Mouse (Mus musculus): ENCODE measurements around the gene Unc13d. TPM values are rescaled to one million over a fixed set of nuclear protein-coding genes. Genes with fewer than 3 reads are reported as not detected.

Unc13d gene
- polyA plus RNA-seq, 1 experiment from 2014 or later: 2.9 TPM

DNA sequence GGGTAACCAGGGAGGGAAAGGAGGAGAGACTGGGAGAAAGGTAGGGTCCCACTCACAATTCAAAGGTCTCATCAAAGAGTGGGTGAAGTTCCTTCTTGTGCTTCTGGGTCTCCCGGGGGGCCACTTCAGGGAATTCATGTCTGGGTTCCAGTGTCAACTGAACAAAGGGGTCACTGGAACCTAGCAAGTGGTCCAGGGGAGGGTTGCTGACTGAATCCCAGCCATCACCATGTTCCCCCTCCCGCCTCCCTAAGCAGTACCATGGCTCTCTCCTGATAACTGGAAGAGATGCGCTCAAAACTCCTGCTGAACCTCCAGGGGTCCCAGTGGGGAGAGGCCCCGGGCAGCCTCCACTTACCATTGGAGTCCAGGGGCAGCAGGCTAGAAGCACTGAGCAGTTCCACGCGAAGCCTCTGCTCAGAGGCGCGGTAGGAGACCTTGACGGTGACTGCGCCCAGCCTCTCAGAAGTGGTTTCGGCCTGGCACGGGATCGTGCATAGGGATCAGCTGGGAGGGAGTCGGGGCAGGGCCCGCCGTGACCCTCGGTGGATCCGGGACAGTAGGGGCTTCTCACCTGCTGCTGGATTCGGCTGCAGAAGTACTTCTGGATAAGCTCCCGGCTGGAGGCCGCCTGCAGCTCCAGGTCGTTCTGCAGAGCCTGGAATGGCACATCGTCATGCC lies 13.4 kb downstream of the Unc13d start:
- Histone ChIP-seq H3K27ac (replicated peaks) (no peak overlapping the region; the same call in 1 of the 2 replicates), H3K4me3 (no peak overlapping the region), H3K4me1 (peaks cover 17% of the 10 kb centered on the region; the same call in 1 of the 2 replicates), H3K36me3 (replicated peaks) (peaks cover 42% of the 10 kb centered on the region), H3K27me3 (replicated peaks; ENCODE audit: low read depth, poor library complexity, severe bottlenecking) (no peaks in the 10 kb centered on the region), H3K9me3 (no peaks in the 10 kb centered on the region)
- WGBS: 65% methylated on average over 23 of the region's 23 CpGs
- no peak for DNase-seq (ENCODE audit: low spot score)

DNA sequence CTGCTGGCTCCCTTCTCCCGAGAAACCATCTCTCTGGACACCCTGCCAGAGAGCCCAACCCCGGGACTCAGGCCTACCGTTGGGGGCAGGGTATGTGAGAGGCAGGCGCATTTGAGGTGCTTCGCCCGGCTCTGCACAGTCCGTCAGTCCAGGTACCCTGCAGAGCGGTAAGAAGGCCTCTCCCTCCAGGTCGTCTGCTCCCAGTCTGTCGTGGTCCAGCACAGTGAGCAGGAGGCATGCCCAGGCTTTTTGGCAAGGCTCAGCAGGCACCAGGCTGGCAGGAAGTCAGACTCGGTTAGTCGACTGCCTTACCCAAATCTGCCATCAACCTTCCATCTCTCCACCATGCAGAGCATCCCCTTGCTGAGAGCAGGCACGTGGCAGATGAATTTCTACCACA lies 14.2 kb downstream of the Unc13d start:
- Histone ChIP-seq H3K4me3 (no peak overlapping the region), H3K36me3 (replicated peaks) (peaks cover 50% of the 10 kb centered on the region), H3K4me1 (peaks cover 17% of the 10 kb centered on the region; the same call in 1 of the 2 replicates), H3K9me3 (no peaks in the 10 kb centered on the region), H3K27me3 (replicated peaks; ENCODE audit: low read depth, poor library complexity, severe bottlenecking) (no peaks in the 10 kb centered on the region), H3K27ac (replicated peaks) (peak overlapping the region; percentile 40)
- no peak for DNase-seq (ENCODE audit: low spot score)
- WGBS: 66% methylated on average over 13 of the region's 13 CpGs

DNA sequence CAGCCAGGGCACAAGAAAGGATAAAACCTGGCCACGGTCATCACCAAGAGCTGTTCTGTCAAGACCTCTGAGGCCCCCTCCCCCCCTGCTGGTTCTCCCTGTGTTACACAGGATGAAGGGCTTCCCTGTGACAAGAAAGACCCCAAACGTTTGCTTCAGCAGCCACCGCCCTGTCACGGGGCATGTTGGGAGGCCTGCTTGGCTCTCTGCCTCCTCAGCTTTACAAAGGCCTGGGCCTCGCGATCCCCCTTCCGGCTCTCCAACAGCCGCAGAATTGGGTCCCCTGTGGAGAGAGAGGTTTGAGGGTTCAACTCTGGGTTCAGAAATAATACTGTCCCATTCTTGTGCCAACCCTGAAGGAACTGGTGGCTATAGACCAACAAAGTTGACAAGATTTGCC lies 15.2 kb downstream of the Unc13d start:
- Histone ChIP-seq H3K27ac (replicated peaks) (no peak overlapping the region), H3K9me3 (no peaks in the 10 kb centered on the region), H3K4me1 (peaks cover 17% of the 10 kb centered on the region; the same call in 1 of the 2 replicates), H3K36me3 (replicated peaks) (peaks cover 60% of the 10 kb centered on the region), H3K4me3 (no peak overlapping the region), H3K27me3 (replicated peaks; ENCODE audit: low read depth, poor library complexity, severe bottlenecking) (no peaks in the 10 kb centered on the region)
- WGBS: 67% methylated on average over 8 of the region's 8 CpGs
- DNase-seq (ENCODE audit: low spot score): no peak

DNA sequence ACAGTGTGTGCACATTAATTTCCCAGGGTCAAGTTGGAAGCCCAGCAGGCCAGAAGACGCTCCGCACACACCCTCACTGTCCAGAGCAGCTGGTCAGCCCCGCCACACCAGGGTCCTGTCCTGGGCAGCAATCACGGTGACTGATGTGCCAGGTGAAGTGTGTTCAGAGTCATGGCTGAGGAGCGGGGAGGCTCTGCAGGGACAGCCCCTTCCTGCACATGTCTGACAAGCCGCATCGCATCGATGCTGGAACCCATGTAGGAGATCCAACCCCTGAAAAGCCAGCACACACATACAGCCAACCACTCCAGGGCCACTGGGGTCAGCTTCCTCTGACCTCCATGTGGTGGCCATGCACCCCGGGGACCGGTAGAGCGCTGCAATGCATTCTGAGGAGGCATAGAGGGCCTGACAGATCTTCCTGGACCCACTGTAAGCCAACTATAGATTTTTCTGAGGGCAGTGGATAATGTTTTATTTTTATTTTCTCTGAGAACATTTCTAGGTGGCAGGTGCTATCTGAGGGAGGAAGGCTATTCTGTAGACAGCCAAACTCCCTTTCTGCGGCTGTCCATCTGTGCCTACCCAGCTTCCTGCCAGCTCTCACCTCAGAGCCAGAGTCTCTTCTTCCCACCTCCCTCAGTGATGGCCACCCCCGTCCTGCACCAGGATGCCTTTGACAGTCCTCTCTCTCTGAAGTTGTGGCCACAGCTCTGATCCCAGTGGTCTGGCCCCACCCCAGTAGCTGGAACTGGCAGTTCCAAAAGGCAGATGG lies 15.9 kb downstream of the Unc13d start:
- WGBS: 87% methylated on average over 13 of the region's 13 CpGs
- Histone ChIP-seq H3K9me3 (no peaks in the 10 kb centered on the region), H3K4me1 (peaks cover 15% of the 10 kb centered on the region; the same call in 1 of the 2 replicates), H3K27ac (replicated peaks) (no peak overlapping the region), H3K36me3 (replicated peaks) (peaks cover 67% of the 10 kb centered on the region), H3K4me3 (no peak overlapping the region), H3K27me3 (replicated peaks; ENCODE audit: low read depth, poor library complexity, severe bottlenecking) (no peaks in the 10 kb centered on the region)
- DNase-seq (ENCODE audit: low spot score): no peak

DNA sequence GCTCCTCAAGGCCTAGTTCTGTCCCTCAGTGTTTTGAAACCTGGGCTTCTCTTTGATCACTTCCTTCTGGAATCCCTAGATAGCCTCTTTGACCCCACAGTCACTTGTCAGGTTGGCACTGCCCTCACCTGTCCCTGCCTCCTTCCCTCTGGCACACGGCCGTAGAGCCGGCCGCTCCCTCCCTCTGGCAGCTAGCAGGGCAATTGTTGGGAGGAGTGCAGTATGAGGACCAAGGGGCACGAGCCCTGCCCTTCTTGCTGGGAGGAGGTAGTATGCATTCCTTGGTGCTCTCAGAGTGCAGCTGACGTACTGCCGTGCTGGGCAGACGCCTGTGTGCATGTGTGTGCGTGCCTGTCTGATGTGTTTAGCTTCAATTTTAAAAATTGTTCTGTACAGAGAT lies 17.2 kb downstream of the Unc13d start:
- no peaks in the 10 kb centered on the region for H3K9me3 ChIP-seq
- H3K27ac ChIP-seq (replicated peaks): no peak overlapping the region
- peaks cover 14% of the 10 kb centered on the region; the same call in 1 of the 2 replicates for H3K4me1 ChIP-seq
- 88% methylated on average over 9 of the region's 9 CpGs for WGBS
- H3K27me3 ChIP-seq (replicated peaks; ENCODE audit: low read depth, poor library complexity, severe bottlenecking): no peaks in the 10 kb centered on the region
- DNase-seq (ENCODE audit: low spot score): no peak
- no peak overlapping the region for H3K4me3 ChIP-seq
- H3K36me3 ChIP-seq (replicated peaks): peaks cover 79% of the 10 kb centered on the region

DNA sequence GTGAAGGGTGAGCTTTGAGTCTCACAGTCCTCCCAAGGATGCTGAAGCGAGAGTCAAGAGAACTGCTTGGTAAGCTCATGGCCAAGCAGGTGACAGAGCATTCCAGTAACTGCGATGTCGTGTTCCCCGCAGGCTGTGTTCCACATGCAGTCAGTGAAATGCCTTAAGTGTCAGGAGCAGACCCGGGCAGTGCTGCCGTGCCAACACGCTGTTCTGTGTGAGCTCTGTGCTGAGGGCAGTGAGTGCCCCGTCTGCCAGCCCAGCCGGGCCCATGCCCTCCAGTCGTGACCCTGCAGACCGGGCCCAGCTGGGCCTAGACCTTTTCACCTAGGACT lies 18.1 kb downstream of the Unc13d start:
- no peaks in the 10 kb centered on the region for H3K27me3 ChIP-seq (replicated peaks; ENCODE audit: low read depth, poor library complexity, severe bottlenecking)
- no peak overlapping the region for H3K4me3 ChIP-seq
- no peak overlapping the region for H3K27ac ChIP-seq (replicated peaks)
- WGBS: 94% methylated on average over 11 of the region's 11 CpGs
- H3K4me1 ChIP-seq: peaks cover 13% of the 10 kb centered on the region; the same call in 1 of the 2 replicates
- no peaks in the 10 kb centered on the region for H3K9me3 ChIP-seq
- DNase-seq (ENCODE audit: low spot score): no peak
- H3K36me3 ChIP-seq (replicated peaks): peaks cover 89% of the 10 kb centered on the region

DNA sequence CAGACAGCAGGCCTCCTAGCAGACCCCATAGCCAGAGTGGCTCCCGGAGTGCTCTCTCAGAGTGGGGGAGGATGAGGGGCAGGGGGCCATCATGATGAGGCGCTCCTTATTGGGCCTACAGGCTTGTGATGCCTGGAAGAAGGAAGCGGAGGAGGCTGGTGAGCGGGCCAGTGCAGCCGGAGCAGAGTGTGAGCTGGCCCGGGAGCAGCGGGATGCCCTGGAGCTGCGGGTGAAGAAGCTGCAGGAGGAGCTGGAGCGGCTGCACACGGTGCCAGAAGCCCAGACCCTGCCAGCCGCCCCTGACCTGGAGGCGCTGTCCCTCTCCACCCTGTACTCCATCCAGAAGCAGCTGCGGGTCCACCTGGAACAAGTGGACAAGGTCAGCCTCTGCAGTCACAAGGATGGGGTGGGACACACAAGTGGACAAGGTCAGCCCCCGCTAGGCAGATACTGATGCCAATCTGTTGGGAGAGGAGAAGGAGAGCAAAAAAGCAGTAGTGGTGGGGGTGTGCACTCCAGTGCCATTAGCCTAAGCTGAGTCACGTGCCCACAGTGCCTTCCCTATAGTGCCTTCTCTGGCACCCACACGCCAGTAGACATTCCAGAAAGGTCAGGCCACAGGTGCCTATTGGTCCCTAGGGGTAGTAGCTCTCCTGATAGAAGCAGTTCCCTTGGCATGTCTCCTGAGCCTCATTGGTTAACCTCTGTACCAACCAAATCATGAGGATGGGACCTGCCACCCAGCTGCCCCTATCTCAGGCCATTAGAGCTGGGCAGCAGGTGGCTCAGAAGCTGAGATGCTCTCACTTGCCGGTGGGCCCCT lies 18.7 kb downstream of the Unc13d start:
- Histone ChIP-seq H3K36me3 (replicated peaks) (peaks cover 95% of the 10 kb centered on the region), H3K4me3 (0 out of 2 replicates have a peak overlapping the region, but pooled peaks have one; percentile 2), H3K4me1 (peaks cover 9% of the 10 kb centered on the region; the same call in 1 of the 2 replicates), H3K27ac (replicated peaks) (no peak overlapping the region), H3K27me3 (replicated peaks; ENCODE audit: low read depth, poor library complexity, severe bottlenecking) (no peaks in the 10 kb centered on the region), H3K9me3 (no peaks in the 10 kb centered on the region)
- 90% methylated on average over 17 of the region's 17 CpGs for WGBS
- no peak for DNase-seq (ENCODE audit: low spot score)

DNA sequence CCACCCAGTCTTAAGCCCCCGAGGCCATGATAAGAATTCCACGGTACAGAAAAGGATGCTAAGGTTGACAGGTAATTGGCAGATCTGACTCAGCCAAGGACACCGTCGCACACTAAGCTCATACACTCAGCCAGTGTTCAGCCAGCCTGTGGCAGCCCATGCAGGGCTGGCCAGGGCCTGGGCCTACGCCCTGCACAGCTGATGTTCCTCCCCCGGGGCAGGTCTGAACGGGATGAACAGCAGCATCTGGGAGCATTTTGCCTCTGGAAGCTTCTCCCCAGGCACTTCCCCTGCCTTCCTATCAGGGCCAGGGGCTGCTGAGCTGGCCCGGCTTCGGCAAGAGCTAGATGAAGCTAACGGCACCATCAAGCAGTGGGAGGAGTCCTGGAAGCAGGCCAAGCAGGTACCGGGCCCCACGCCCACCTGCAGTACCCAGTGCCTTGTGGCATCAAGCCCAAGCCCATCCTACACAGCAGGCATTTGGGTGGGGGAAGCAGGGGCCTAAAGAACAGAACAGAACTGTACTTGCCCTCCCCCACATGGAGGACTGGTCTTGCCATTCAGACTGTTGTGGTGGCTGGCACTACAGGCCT lies 19.6 kb downstream of the Unc13d start:
- DNase-seq (ENCODE audit: low spot score): no peak
- Histone ChIP-seq H3K4me1 (0 out of 2 replicates have a peak, but pooled peaks cover 4% of the 10 kb centered on the region), H3K9me3 (no peaks in the 10 kb centered on the region), H3K36me3 (replicated peaks) (peaks cover 100% of the 10 kb centered on the region), H3K4me3 (no peak overlapping the region), H3K27me3 (replicated peaks; ENCODE audit: low read depth, poor library complexity, severe bottlenecking) (no peaks in the 10 kb centered on the region), H3K27ac (replicated peaks) (no peak overlapping the region)
- WGBS: 83% methylated on average over 12 of the region's 12 CpGs

DNA sequence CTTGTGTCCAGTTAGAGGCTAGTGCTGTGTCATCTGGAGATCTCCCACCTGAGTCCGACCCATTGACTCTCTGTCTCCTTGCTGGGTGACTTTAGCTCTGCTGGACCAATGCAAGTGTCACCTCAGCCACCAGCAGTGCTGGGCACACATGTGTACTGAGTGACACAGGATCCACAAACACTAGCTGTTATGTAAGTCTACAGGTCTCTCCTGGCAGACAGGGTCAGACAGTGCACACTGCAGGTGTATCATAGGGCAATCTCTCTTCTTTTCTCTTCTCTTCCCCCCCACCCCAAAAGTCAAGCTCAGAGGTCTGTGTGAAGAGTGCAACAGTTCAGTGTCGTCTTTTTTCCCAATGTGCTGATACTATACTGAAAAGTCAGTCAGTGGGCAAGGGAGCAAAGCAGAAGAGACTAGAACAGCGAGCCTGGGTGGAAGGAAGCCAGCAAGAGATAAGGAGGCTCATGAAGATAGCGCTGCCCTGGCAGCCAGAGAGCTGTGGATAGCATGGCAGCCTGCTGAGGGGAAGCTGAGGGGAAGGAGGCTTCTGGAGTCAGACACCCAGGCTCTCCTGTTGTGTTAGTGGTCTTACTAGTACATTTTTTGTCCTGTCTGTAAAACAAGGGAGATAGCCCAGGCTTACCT lies 20.4 kb downstream of the Unc13d start:
- no peaks in the 10 kb centered on the region for H3K9me3 ChIP-seq
- no peak overlapping the region for H3K27ac ChIP-seq (replicated peaks)
- H3K4me1 ChIP-seq: 0 out of 2 replicates have a peak, but pooled peaks cover 1% of the 10 kb centered on the region
- no peak overlapping the region for H3K4me3 ChIP-seq
- H3K27me3 ChIP-seq (replicated peaks; ENCODE audit: low read depth, poor library complexity, severe bottlenecking): no peaks in the 10 kb centered on the region
- peaks cover 100% of the 10 kb centered on the region for H3K36me3 ChIP-seq (replicated peaks)
- DNase-seq (ENCODE audit: low spot score): no peak
- WGBS: 88% methylated on average over 4 of the region's 4 CpGs

DNA sequence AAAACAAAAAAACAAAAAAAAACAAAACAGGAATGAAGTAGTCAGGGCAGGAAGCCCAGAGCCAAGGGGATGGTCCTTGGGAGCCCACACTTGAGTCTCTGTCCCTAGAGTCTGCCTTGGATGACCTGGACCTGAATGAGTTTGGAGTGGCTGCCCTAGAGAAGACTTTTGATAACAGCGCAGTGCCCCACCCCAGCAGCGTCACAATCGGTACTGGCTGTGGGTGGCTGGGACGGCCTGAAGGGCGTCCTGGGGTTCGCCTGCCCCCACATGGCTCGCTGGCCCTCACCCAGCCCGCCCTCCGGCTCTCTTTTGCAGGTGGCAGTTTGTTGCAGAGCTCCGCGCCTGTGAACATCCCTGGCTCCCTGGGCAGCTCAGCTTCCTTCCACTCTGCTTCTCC lies 21.9 kb downstream of the Unc13d start:
- DNase-seq (ENCODE audit: low spot score): no peak
- Histone ChIP-seq H3K4me3 (no peak overlapping the region), H3K27me3 (replicated peaks; ENCODE audit: low read depth, poor library complexity, severe bottlenecking) (no peaks in the 10 kb centered on the region), H3K4me1 (no peaks in the 10 kb centered on the region), H3K27ac (replicated peaks) (no peak overlapping the region), H3K9me3 (no peaks in the 10 kb centered on the region), H3K36me3 (replicated peaks) (peaks cover 100% of the 10 kb centered on the region)
- WGBS: 96% methylated on average over 11 of the region's 11 CpGs

DNA sequence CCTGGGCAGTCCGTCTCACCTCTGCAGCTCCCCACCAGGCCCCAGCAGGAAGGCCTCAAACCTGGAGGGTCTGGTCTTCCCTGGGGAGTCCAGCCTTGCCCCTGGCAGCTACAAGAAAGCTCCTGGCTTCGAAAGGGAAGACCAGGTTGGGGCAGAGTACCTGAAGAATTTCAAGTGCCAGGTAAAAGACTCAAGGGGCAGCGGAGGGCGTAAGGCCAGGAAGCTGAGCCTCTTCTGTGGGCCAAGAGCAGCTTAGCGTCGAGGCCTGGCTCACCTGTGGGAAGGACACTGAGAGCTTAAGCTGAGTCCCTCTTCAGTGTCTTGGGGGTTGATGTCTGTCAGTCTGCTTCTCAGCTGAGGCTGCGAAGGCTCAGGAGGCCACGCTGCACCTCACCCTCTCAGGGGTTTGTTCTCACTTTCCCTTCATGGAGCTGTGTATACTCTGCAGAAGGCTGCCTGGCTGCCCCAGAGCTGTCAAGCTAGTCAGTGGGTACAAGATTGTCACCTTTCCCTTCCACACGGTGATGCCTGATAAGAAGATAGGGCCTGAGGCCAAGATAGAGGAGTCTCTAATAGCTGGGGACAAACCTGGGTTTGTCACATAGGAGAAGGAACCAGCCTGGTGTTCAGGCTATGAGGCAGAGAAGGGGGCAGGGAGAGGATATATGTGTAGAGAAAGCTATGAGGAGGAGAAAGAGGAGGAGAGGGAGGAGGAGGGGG lies 24.1 kb downstream of the Unc13d start:
- Histone ChIP-seq H3K27ac (replicated peaks) (no peak overlapping the region), H3K4me3 (no peak overlapping the region), H3K4me1 (no peaks in the 10 kb centered on the region), H3K27me3 (replicated peaks; ENCODE audit: low read depth, poor library complexity, severe bottlenecking) (no peaks in the 10 kb centered on the region), H3K9me3 (peaks cover 4% of the 10 kb centered on the region; the same call in 1 of the 2 replicates), H3K36me3 (replicated peaks) (peaks cover 100% of the 10 kb centered on the region)
- WGBS: 92% methylated on average over 9 of the region's 9 CpGs
- DNase-seq (ENCODE audit: low spot score): no peak
